Mouse (Mus musculus): ENCODE data around the gene Itpr2.

- TF ChIP-seq CTCF (IDR thresholded peaks at IDR 0.05; ENCODE audit: insufficient read depth, low read length) (no peak), POLR2A (IDR thresholded peaks at IDR 0.05; ENCODE audit: borderline replicate concordance, extremely low read depth, low read depth, low read length) (no peak)
Measured at GRCm38 (mm10) chr6:146502856-146503255, 833 bp upstream of the Itpr2 start.
